Mouse (Mus musculus) colon, adult 2 months (tissue): ENCODE measurements around the gene Lmntd2. TPM values are rescaled to one million over a fixed set of nuclear protein-coding genes. Genes with fewer than 3 reads are reported as not detected.

ENCODE experiments used
- polyA plus RNA-seq: library from polyadenylated mRNA; depleted of rRNA; stranded (reverse); fragments of >200 nt; gene quantifications from 2 replicates; pipeline ENCODE4 v1.2.3, GENCODE M21; 2012; rRNA removed

Lmntd2 gene
- polyA plus RNA-seq = 11.8 and 12.9 TPM in 2 replicates

DNA sequence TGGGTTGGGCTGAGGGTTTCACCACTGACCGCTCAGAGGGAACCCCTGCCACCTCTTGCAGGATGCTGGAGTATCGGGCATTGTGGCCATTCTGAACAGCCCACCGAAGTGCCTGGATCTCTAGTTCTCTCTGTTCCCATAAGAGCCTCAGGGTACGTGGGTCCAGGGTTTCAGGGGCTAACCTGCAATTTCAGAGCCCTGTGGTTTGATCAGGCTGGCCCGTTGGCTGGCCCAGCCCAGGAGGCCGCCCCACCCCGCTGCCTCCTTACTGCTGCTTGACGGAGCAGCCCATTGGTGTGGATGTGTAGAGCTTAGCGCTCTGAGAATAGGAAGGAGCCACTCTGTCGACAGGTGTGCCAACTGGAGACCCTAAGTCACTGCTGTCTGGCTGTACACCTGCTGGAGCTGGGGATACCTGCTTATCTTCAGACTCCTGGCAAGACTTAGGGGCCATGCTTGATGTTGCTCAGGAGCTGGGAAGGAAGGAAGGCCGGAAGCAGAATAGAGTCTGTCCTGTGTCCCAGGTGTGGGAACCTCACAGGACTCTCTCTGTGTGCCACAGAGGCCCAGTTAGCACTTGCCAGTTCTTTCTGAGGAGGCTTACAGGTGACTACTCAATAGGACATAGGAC, at the start of gene Lmntd2:
Gene Lmntd2, minus strand, starts transcription at position 476 of the 631 bp plus-strand sequence.

DNA sequence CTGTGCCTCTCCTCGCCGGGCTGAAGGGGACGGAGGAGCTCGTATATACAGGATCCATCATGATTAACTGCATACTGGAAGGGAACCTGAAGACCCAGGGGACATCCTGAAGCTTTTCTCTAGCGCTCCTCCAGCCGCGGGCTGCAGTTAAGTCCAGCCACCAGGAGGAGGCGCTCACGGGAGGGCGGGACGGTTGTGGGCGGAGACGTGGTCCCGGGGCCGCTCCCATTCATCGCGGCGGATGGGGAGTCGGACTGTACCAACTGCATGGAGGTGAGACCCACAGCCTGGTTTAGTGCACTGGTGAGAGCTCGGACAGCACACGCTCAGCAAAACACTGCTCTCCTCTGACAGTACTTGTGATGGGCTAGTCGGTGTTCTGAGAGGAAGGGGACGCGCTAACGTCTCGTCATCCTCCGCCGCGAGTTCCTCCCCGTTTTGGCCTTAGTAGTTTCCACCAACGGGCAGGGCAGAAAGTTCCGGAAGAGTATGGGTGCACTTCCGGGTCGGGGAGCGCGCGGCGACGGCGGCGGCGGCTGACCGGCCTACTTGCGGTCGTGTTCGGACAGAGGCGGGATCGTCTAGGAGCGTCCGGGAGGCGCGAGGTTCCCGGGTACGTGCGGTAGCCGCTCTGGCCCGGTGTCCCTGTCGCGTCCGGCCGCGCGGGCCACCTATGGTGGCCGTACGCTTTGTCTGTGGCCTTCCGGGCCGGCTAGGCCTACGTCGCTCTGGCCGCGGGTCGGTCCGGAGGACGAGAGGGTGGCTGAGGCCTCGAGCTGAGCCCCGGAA, 14.6 kb upstream of the Lmntd2 start, which contains the start of gene Phrf1:
Gene Phrf1, plus strand, starts transcription at position 506 of the 789 bp plus-strand sequence.

DNA sequence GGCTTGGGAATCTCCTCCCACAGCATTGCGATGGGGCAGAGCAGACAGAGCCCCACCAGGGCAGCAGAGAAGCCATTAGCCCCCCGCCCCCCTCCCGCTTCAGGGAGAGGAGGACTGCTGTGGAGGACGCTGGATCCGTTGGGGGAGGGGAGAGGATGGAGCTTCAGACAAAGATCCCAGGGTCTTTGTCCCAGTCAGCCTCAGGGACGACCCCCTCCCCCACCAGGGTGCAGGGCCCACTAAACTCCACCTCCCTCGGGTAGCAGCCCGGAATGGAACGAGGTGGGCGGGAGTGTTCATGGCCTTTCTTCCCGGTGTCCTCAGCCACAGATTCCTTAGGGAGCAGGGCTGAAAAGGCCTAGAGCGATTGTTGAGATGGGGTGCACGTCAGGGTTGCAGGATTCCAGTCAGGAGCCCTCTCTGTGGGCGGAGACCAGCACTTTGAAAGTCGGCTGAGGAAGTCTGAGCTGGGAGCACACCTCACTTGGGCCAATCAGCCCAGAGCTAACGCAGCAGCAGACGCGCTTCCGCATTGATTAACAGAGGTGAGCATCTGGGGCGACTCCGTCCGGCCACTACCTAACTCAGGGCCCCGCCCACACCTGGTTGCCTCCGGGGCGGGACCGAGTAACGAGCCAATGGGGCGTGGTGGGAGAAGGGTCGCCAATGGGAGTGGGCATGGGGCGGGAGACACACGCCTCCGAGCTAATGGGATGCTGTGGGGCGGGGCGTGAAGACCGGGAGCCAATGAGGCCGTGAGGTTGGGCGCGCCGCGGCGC, 1.4 kb upstream of the Lmntd2 start, which contains the start of gene Rassf7:
Gene Rassf7, plus strand, starts transcription at position 760 of the 779 bp plus-strand sequence.

DNA sequence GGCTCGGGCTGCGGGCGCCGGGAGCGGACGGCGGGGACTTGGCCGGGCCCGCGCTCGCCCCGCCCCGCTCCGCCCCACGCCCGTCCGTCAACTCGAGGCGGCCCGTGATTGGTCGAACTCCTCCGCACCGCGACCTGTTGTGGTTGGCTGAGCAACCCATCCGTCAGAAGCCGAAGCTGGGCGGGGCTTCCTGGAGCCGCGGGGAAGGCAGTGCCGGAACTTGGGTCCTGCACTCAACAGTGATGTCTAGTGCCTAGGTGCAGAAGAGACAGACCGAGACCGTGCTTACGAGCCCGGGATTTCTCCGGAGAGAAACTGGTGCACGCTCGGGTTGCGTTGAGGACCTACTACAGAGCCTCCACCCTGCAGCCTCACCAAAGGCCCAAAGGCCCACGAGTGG, 19.9 kb downstream of the Lmntd2 start, which contains the start of the genes Hras and Lrrc56:
Gene Hras, minus strand, starts transcription at position 58 of the 400 bp plus-strand sequence.
Gene Lrrc56, plus strand, starts transcription at position 210 of the 400 bp plus-strand sequence.

DNA sequence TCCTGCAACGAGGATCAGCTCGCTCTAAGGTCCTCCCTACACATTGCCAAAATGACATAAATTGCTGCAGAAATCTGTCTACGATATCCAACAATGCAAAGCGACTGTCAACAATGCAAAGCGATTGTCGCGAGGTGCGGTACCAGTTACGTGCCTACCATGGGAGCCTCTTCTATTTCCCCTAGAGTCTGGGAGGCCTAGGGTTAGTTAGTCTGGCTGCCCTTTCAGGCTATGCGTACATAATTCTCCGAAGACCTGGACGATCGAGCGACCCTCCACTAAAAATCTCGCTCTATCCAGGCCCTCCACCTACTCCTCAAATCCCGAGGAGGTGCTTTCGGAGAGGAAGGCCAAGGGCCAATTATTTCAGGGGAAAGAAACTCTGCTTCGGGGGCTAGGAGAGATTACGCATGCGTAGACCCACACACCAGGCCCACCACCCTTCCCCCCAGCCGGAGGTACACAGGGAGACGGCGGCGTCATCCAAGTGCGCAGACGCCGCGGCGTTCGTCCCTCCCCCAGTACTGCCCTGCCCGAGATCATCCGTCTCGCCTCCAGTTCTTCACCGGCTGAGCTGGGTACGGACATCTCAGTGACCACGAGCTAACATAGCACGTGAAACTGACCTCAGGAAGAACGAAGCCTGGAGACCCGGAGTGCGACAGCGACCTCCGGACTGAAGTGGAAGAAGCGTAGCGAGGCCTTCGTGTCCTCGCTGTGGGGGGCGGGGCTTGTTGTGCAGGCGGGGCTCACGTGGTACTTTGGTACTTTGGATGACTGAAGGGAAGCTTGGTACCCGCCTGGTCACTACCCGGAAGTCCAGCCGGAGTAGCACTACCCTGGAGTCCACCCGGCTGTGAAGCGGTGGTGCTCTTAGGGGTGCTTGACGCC, 41.5 kb downstream of the Lmntd2 start, which contains the start of gene Rnh1:
Gene Rnh1, minus strand, starts transcription at position 742 of the 891 bp plus-strand sequence.

Other genes with a start within 250 kb of the Lmntd2 start
- 83.6 and 107 TPM in 2 replicates for gene Ifitm1, start 246.9 kb downstream of the Lmntd2 start, polyA plus RNA-seq
- gene Ifitm3, start 203.3 kb downstream of the Lmntd2 start, polyA plus RNA-seq = 135 and 161 TPM in 2 replicates
- 1.1 and 2.9 TPM in 2 replicates for gene Ifitm6, start 196.2 kb downstream of the Lmntd2 start, polyA plus RNA-seq
- gene Gm17387, start 184.9 kb downstream of the Lmntd2 start, polyA plus RNA-seq = not detected in 2 replicates
- 3.7 and 5.0 TPM in 2 replicates for gene B4galnt4, start 153.0 kb downstream of the Lmntd2 start, polyA plus RNA-seq
- 141 and 148 TPM in 2 replicates for gene Pkp3, start 135.9 kb downstream of the Lmntd2 start, polyA plus RNA-seq
- 41.9 and 54.5 TPM in 2 replicates for gene Sigirr, start 113.5 kb downstream of the Lmntd2 start, polyA plus RNA-seq
- gene Ano9, start 96.3 kb downstream of the Lmntd2 start, polyA plus RNA-seq = 60.4 and 80.5 TPM in 2 replicates
- gene Ptdss2, start 91.7 kb downstream of the Lmntd2 start, polyA plus RNA-seq = 29.2 and 32.7 TPM in 2 replicates
- gene Rnh1, start 41.2 kb downstream of the Lmntd2 start, polyA plus RNA-seq = 140 and 158 TPM in 2 replicates
- 86.0 and 86.1 TPM in 2 replicates for gene Hras, start 20.1 kb downstream of the Lmntd2 start, polyA plus RNA-seq
- gene Lrrc56, start 19.9 kb downstream of the Lmntd2 start, polyA plus RNA-seq = 11.4 and 11.6 TPM in 2 replicates
- 224 and 235 TPM in 2 replicates for gene Rassf7, start 1.8 kb upstream of the Lmntd2 start, polyA plus RNA-seq
- gene Phrf1, start 14.7 kb upstream of the Lmntd2 start, polyA plus RNA-seq = 20.1 and 28.0 TPM in 2 replicates
- gene Irf7, start 52.4 kb upstream of the Lmntd2 start, polyA plus RNA-seq = 200 and 285 TPM in 2 replicates
- 405 and 478 TPM in 2 replicates for gene Cdhr5, start 62.7 kb upstream of the Lmntd2 start, polyA plus RNA-seq
- 105 and 193 TPM in 2 replicates for gene Sct, start 65.1 kb upstream of the Lmntd2 start, polyA plus RNA-seq
- 0.13 and 0.29 TPM in 2 replicates for gene Drd4, start 77.9 kb upstream of the Lmntd2 start, polyA plus RNA-seq
- 21.1 and 26.0 TPM in 2 replicates for gene Deaf1, start 113.6 kb upstream of the Lmntd2 start, polyA plus RNA-seq
- gene Tmem80, start 113.7 kb upstream of the Lmntd2 start, polyA plus RNA-seq = 22.3 and 31.1 TPM in 2 replicates
- gene Eps8l2, start 124.8 kb upstream of the Lmntd2 start, polyA plus RNA-seq = 257 and 334 TPM in 2 replicates
- 262 and 282 TPM in 2 replicates for gene Taldo1, start 178.1 kb upstream of the Lmntd2 start, polyA plus RNA-seq
- 61.5 and 75.6 TPM in 2 replicates for gene Gatd1, start 200.1 kb upstream of the Lmntd2 start, polyA plus RNA-seq
- 2.0 and 2.2 TPM in 2 replicates for gene Cend1, start 215.4 kb upstream of the Lmntd2 start, polyA plus RNA-seq
- 65.1 and 72.7 TPM in 2 replicates for gene Slc25a22, start 223.8 kb upstream of the Lmntd2 start, polyA plus RNA-seq
- 11.9 and 14.2 TPM in 2 replicates for gene Pidd1, start 229.9 kb upstream of the Lmntd2 start, polyA plus RNA-seq
- 439 and 527 TPM in 2 replicates for gene Rplp2, start 233.3 kb upstream of the Lmntd2 start, polyA plus RNA-seq
- 212 and 220 TPM in 2 replicates for gene Pnpla2, start 241.1 kb upstream of the Lmntd2 start, polyA plus RNA-seq
- gene Cracr2b, start 247.0 kb upstream of the Lmntd2 start, polyA plus RNA-seq = 147 and 153 TPM in 2 replicates